Mouse (Mus musculus): ENCODE measurements around the gene Lrrn4.
A peak's percentile ranks its signal among the peaks of the same experiment; 100 is the strongest.

Gene Lrrn4

GRCm38 (mm10) chr2:132870286-132870685, 10.4 kb downstream of the Lrrn4 start:
- no peak for DNase-seq

DNA sequence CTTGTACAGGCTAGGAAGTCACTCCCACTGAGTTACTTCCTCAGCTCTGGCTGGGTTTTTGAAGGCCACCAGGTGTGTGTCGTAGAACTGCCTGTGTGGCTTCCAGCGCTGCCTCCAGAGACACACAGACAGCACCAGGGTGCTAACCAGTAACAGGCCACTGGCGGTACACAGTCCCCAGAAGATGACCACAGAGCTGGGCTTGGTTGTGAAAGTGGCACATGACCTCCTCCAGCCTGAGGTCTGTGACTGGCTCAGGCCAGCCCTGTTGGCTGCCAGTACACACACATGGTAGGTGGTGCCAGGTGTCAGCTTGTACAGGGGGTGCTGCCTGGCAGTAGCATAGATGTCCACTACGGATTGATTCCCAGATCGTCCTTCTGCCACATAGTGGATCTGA, 11.0 kb downstream of the Lrrn4 start:
- no peak for DNase-seq

DNA sequence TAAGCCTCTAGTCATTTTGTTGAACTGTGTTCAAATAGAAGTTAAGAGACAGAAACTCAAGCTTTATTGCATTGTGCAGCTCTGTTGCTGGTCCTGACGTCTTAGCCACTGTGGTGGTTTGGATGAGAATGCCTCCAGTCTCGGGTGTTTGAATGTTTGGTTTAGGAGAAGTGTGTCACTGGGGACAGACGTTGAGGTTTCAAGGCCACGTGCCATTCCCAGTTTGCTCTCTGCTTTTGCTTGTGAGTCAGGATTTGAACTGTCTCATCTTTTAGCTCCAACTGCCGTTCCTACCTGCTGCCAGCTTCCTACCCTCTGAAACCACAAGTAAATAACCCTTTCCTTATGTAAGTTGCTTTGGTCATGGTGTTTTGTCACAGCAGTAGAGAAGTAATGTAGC, 13.2 kb downstream of the Lrrn4 start:
- DNase-seq: no peak

DNA sequence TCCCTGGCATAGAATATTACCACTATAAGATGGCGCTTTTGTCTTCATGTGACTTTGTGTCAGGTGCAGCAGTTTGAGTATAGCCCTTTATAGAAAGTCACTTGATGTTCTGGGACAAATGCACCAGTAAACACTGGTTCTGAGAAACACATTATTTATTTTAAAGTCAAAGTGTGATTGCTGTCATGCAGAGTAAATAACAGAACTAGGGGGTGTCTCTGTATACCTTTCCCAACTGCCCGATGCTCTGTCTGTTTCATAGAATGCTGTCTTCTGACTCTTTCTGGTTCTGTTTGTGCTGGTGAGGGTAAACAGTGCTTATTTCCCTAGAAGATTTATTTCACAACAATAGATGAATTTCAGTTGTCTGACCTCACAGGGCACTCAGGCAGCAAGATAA, 17.4 kb downstream of the Lrrn4 start:
- DNase-seq: no peak

GRCm38 (mm10) chr2:132861456-132861855, 19.2 kb downstream of the Lrrn4 start:
- DNase-seq: peak; percentile 30

DNA sequence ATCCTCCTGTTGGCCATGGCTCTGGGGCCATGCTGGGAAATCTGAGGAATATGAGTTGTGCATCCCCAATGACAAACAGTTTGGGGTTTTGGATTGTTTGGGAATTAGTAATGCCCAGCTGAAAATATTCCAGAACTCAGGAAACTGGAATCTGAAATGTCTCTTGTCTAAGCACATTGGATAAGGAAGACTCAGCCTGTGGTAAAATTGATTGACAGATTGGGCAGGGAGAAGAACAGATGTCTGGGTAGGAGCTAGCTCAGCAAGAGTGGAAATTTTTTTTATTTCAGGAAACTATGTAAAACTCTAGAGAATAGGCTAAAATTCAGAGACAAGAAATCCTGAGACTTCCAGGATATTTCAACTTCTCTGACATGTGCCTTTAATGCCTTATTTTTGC, 20.3 kb downstream of the Lrrn4 start:
- no peak for DNase-seq

DNA sequence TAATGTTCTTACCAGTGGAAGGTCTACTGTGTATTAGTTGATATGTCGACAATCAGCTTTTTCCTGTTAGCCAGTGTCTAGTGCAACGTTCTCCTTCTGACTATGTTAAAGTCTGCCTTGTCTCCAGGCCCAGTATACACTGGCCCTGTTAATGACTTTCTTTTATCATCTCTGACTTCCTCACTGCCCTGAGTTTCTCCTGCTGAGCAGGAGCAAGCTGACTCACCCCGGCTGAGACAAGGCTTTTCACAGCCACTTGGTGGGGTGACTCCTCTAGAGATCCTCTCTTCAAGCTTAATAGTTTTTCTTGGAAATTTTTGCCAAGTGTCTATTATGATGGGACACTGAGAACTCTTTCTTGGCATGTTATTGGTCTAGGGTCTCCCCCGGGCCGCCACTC, 24.4 kb downstream of the Lrrn4 start:
- no peak for DNase-seq

GRCm38 (mm10) chr2:132853051-132853450, 27.6 kb downstream of the Lrrn4 start:
- no peak for DNase-seq

DNA sequence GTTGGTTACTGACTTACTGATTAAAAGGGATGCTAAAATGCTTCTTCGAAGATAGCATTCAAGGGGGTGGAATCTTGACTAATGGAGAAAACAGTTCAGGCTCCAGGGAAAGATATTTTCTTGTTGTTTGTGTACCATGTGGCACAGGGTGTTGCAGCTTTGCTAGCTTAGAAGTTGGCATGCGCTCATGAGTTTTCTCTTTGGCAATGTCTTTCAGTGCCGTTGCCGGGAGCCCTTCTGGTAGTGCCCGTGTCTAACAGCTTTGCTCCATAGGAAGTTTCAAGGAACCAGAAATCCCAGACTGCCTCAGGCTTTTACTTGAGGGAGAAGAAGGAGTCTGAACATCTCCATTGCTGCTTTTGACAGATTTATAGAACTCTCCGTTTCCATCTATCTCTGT, 31.6 kb downstream of the Lrrn4 start:
- peak; percentile 40 for DNase-seq

DNA sequence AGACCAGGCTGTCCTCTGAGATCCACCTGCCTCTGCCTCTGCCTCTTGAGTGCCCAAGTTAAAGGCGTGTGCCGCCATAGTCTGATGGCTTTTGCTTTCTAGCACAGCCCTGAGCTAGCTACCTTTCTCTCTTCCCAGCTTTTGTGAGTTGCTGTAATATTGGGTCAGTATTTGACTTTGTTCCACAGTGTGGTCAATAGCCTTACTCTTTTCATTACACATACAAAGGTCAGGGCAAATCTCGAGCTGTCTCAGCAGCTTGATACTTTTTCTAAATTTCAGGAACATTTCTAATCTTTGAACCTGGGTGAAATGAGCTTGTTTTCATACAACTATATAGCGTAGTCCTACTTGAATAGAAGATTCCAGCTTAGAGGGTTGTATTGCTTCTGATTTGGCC, 32.3 kb downstream of the Lrrn4 start:
- DNase-seq: no peak

- no peak for DNase-seq
These were observed 33.1 kb downstream of the Lrrn4 start for GRCm38 (mm10) chr2:132847581-132847980.

DNA sequence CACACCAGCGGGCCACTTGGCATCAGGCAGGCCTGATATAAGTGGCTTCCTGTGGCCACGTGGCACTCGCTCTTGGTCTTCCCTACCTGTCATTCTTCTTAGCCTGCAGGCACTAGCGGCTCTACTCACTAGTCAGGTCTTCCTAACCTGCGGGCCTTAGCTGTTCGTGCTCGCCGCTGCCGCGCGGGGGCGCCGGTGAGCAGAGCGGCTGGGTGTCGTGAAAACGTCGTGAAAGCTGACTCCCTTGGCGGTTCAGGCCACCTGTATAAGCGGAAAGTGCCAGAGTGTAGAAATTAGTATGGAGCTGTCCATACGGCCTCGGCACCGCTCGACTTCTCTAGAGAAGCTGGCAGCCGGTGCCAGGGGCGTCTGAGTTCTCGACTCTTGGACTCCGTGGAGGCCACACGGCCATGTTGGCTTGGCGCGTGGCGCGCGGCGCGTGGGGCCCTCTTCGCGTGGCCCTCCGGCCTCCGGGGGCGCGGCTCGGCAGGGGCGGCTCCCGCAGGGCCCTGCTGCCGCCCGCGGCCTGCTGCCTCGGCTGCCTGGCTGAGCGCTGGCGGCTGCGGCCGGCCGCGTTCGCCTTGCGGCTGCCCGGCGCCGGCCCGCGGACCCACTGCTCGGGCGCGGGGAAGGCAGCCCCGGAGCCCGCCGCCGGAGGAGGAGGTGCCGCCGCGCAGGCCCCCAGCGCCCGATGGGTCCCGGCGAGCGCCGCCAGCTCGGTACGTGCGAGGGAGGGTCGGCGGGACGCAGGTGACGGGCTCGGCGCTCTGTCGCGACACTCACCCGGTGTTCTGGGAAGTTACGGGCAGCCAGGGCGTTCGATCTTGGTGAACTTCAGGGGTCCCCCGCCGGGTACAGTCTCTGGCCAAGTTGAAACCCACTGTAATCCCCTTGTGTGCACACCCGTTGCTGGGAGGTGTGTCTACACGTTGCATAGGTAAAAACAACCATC, 34.0 kb downstream of the Lrrn4 start, which contains the start of gene Crls1:
Gene Crls1 (plus strand): TSS at position 260 of the 952 bp plus-strand sequence.
- peak; percentile 93 for DNase-seq

- no peak for DNase-seq
These were observed 39.6 kb downstream of the Lrrn4 start for GRCm38 (mm10) chr2:132841071-132841470.

Measured in layer of hippocampus, adult 9-11 months (tissue).